Mouse (Mus musculus) c-Kit-positive CD71-negative TER-119-negative erythroid progenitor cells, embryonic 14.5 days (primary cell): Measurements from ENCODE around the gene Sh2d7.
"Not testable (repeated sequence)": the region's sequence is repeated elsewhere in the genome, so short reads cannot be mapped to it uniquely, and the experiment has no call there.

Experiments
- DNase-seq: peaks from one replicate; pipeline ENCODE4 v3.0.0-alpha.2; 2013; ENCODE audit warnings: low read depth

The Sh2d7 gene

DNA sequence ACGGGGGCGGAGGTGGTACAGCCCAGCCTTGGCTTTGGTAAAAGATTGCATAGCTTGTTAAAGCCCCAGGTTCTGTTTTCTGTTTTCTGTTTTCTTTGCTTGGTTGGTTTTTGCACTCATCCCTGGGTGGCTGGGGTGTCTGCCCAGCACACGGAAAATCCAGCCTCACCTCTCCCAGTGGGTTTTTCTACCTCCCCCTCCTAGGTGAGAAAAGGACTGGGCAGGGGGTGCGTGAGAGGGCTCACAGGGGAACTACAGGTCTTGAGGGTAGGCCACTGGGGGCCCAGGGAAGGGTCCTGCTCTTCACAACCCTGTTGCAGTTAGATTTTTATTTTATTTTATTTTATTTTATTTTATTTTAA lies 6.2 kb downstream of the Sh2d7 start:
- DNase-seq = no peak

DNA sequence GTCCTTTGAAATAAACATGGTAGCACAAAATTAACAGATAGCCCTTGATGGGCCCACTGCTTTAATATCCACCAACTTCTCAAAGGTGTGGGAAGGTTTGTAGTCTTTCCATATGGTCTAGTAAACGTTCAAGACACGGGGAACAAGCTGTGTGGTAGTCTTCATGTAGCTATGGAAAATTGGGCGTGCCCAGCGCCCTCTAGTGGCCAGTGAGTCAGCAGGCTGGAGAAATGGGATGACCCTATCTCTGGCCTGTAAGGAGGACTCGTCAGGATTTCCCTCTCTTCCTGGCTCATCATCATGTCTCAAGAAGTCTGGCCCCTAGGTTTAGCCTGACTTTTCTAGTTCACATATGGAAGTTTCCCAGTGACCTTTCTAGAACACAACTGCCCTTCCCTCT lies 8.8 kb downstream of the Sh2d7 start:
- peak; percentile 47 for DNase-seq

DNA sequence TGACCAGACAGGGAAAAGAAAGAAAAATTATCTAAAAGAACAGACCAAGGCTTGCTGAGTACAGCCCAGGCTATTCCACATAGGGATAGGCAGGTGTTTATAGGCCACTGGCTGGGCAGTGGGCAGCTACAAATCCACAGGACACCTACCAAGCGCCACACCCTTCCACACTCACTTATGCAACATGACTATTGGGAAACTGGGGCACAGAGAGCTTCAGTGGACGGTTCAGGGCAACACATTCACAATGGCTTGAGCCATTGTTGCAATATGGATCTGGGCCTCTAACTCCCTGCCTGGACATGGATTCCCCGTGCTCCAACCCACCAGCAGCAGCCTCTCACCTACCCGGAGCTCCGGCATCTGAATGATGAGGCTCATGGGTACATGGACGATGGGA lies 10.6 kb downstream of the Sh2d7 start:
- no peak for DNase-seq

DNA sequence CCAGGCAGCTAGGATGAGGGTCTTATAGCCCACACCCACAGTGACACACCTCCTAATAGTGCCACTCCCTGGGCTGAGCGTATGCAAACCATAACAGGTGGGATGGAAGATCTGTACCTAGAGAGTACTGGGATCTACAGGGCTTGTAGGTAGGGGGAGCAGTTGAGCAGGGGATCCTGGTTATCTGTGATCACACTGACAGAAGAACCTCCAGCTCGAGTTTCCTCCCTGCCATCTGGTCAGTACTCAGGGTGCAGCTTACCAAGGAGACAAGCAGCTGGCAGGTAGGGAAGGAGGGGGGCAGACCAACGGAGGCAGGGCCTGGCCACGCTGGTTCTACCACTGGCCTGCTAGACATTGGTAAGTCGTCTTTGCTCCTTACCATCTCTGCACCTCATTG lies 13.6 kb downstream of the Sh2d7 start:
- DNase-seq = no peak

DNA sequence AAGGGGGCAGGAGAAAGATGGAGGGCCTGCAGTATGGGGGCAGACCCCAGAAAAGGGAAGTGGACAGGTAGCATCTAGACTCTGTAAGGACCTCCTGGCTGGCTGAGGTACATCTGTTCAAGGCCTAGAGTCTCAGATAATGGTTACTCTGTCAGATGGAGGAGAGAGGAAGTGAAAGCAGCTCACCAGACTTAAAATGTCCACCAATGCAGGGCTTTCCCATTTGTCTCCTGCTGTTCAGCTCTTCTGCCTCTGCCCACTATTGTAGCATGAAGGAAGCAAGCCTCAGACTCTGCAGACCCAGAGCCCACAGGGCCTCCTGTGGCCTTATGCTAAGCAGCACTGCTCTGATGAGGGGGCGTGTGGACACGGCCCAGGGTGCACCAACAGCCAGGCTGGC lies 16.3 kb downstream of the Sh2d7 start:
- DNase-seq = no peak

DNA sequence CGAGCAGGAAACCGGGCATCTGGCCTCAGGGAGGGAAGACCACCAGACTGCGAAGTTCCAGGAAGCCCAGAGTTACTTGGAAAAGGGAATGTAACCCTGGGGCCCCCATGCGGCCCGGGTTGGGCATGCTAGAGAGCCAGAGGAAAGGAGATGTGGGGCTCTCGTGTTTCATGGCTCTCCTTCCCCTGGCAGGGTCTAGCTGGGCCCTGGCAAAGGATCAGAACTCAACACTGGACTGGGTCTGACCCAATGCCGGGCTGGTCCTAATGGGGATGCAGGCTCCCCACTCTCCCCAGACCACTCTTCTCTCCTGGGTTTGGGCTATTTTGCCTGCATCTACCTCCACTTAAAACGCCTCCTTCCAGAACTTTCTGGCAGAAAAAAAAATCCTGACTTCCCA lies 19.9 kb downstream of the Sh2d7 start:
- no peak for DNase-seq

DNA sequence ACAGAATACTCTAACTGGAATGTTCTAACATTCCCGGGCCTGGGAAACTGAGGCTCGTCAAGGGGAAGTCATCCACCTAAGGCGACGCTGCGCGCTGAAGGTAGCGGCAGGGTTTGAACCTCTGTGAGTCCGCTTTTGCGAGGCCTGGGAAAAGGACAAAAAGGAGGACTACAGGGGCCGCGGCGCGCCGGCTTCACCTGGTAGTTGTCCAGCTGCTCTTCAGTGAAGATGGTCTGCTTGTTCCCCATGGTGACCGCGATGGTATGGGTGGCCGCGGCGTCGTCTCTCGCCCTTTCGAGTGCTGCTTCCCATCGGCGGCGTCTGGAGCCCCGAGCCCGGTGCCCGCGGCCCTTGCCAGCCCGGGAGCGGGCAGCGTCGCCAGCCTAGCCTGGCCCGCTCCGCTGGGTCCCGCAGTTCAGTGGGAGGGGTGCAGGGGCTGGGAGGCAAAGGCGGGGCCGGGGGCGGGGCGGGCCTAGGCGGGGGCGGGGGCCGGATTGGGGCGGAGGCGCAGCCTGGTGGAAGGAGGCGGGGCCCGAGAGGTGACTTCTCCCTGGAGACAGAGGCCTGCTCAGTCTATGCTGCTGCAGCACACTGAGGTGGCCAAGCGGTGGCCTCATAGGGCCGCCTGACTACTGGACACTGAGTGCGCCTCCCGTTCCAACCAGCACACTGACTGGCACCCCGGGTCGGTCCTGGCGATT lies 21.1 kb downstream of the Sh2d7 start, which contains the start of gene Cib2:
Gene Cib2, minus strand, starts transcription at position 448 of the 701 bp plus-strand sequence.
- peak; percentile 49 for DNase-seq

DNA sequence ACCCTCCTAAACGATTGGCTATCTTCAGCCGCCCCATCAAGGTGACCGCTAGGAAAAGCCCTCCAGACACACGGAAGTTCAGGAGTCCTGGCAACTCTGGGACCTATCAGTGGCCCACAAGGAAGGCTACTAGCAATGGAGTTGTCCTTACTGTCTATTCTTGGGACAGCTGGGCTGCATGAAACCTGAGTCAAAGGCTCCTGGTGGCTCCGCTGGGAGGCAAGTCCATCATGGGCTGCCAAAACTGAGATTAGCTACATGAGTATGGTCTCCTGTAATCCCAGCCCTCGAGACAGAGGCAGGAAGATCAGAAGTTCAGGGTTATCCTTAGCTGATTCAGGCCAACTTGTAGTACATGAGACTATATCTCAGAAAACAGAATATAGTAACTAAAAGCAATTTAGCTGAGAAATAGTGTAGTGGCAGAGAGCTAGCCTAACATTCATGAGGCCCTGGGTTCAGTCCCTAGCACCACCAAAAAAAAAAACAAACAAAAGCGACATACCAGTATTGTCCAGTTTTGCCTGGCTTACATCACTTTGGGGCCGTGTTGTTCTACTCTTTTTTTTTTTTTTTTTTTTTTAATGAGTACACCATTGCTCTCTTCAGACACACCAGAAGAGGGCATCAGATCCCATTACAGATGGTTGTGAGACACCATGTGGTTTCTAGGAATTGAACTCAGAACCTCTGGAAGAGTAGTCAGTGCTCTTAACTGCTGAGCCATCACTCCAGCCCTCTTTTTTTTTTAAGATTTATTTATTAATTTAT lies 22.2 kb downstream of the Sh2d7 start:
- DNase-seq = no peak

DNA sequence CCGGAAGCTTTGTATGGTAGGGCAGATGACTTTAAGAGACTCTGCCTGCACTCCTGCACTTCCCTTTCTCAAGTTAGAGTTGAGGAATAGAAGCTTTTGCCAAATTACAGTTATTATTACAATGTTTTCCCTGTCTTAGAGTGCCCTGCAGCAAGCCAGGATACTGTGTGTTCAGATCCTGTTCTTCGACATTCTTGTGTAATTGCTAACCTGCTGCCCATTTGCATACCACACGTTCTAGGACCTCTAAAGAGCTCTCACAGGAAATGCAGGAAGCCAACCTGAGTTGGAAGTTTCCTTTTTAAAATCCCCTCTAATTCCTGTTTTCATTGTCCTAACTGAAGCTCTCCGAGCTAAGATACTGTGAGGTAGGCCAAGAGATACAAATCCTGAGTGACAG lies 28.2 kb downstream of the Sh2d7 start:
- DNase-seq = no peak

DNA sequence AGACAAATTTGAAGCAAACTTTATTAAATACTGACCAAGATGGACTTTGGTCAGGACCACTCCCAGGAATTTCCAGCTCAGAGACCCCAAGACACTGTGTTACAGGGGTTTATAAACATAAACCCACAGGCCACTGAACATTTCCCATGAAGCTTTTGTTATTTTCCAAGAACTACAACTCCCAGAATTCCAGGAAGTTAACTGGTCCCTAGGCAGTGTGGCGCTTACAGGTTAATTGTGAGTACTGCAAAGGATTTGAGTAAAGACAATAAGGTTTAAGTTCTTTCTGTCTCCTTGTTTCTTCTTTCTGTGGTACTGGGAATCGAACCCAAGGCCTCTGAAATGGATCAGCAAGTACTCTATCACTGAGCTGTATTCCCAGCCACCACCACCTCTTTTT lies 29.9 kb downstream of the Sh2d7 start:
- DNase-seq = no peak

DNA sequence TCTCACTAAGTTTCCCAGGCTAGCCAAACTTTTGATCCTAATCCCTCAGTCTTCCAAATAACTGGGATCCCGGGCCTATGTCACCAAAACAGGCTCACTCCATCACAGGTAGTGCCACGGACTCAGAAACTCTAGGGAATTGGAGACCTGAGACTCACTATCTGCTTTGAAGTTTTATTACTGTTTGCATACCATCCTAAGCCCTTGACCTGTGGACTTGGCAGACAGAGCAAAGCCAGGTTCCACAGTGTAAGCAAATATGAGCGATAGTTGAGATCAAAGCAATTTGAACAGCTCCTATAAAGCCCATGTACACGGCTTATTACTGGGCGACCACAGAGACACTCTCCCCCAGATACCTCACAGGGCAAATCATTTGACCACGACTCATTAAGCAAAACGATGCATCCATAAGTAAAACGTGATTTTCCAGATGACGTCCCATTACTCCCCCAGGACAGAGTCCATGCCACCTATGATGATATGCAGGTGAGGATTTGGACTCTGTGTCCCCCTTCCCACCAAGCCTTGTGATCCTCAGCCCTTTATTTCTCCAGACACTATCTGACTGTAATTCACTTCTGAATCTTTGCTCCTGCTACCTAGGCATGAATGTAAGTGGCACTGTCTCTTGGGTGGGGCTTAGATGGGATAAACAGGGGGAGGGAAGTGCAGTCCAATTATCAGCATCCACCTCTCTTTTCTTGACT lies 32.5 kb downstream of the Sh2d7 start:
- no peak for DNase-seq

DNA sequence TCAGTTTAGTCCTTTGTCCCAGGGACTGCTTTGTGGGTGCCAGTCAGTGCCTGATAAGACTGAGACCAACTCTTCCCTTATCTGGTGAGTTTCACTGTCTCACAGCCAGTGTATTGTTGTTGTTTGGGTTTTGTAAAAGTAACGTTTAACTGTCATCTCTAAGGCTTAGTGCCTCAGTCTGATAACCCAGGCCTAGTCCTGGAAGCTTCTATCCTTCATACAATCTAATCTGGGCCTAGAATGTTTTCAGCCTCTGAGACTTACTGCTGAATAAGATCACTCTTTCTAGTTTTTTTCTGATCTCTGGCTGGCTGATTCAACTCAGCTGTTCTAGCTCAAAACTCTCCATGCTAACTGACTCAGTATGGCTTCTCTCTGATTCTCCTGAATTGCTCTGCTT lies 44.9 kb downstream of the Sh2d7 start:
- no peak for DNase-seq

DNA sequence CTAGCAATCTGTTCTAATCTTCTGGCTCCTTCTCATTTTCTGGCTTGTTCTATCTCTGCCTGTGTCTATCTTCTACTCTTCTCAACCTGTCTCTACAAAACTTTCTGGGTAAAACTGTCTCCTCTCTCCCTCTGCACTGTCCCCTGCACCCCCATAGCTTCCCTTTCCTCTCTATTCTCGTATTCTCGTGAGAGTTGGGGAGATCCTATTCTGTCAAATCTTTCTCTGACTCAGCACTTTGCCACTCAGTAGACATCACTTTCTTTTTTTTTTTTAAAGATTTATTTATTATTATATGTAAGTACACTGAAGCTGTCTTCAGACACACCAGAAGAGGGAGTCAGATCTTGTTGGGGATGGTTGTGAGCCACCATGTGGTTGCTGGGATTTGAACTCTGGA lies 45.3 kb downstream of the Sh2d7 start:
- not testable (repeated sequence) for DNase-seq

DNA sequence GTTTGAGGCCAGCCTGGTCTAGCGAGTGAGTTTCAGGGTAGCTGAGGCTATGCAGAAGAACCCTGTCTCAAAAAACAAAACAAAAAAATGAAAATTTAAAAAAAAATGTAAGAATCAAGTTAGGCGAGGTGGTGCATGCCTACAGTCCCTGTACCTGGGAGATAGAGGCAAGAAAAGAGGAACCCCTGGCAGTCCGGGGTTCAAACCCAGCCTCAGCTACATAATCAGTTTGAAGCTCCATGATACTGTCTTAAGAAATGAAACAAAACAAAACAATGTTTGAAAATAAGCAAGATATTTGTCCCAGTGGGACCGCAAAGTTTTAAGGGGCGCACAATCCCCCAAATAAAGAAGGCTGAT lies 47.0 kb downstream of the Sh2d7 start:
- DNase-seq = no peak

DNA sequence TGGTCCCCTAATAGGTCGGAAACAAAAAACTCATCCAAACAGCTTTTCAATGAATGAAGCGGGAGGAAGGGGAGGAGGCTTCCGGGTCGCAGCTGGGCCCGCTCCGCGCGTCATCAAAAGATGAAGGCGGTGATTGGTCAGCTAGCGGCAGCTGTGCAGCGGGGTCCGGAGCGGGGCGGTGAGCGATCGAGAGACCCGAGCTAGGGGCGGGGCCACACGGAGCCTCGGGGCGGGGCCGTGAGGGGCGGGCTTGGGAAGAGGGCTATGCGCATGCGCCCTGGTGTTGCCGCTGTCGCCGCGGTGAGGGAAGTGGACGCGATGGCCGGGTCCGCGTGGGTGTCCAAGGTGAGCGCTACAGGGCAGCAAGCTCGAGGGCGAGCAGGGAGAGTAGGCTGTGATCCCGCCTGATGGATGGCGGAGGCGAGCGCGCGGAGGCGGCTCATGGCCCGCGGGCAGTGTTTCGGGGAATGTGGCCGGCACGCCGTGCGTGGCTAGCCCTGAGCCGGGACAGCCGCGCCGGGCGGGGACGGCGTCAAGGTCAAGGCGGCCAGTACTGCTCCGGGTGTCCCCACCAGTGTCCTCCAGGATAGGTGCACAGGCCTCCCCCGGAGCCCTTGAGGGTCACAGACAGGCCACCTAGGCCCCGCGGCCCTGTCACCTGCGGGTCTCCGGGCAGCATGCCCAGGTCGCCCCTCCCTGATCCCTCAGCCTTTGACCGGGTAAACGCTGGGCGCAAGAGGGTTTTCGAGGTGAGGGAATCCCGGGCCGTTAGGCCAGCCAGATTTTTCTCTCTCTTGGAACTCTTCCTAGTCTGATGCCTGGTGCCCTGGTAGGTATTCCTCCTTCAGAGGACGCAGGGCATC lies 47.6 kb downstream of the Sh2d7 start, which contains the start of gene Idh3a:
Gene Idh3a, plus strand, starts transcription at position 136 of the 863 bp plus-strand sequence.
- peak; percentile 92 for DNase-seq

DNA sequence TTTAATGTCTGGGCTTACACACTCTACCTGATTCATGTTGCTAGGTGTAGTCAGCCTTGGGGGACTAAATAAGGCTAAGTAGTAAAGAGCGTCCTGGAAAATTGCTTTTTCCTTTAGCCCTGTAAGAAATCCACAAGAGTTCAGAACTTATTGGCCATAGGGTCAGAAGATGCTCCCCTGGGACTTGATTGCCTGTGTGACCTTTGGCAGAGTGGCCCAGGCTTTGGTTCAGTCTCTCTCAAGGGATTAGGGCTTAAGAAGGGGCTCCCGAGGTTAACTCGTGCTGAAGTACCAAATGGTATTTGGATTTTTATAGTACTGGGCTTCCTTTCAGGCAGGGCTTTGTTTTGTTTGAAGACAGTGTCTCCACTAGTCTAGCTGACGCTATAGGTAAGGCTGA lies 49.1 kb downstream of the Sh2d7 start:
- DNase-seq = no peak

DNA sequence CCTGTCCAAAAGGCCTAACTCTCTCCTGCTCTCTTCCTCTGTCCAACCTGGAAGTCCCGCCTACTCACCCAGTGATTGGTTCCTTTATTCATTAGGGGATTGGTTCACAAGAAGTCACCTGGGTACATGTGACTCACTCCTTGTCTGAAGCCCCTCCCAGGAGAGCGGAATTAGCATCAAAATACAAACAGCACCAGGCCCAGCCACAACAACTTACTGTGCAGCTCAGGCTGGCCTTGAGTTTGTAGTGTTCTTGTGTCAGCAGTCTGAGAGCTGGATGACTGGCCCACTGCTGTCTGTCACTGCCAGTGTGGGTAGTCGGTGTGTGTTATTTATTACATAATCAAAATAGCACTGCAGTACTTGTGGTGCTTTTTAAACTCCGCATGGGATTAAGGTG lies 54.9 kb downstream of the Sh2d7 start:
- DNase-seq = not testable (repeated sequence)
